Mouse (Mus musculus) central nervous system, embryonic 18 days (tissue): ENCODE results near the gene Pgam2. TPM values are rescaled to one million over a fixed set of nuclear protein-coding genes. Genes with fewer than 3 reads are reported as not detected.

Source experiments
- polyA plus RNA-seq: library from polyadenylated mRNA; depleted of rRNA; stranded (reverse); fragments of >200 nt; gene quantifications from 2 replicates; pipeline ENCODE4 v1.2.3, GENCODE M21; 2012; rRNA removed

Pgam2 gene
- 1.1 and 12.8 TPM in 2 replicates for polyA plus RNA-seq

GRCm38 (mm10) chr11:5803551-5803981, at the start of gene Pgam2:
Pgam2 (minus strand) TSS chr11:5803733.

GRCm38 (mm10) chr11:5837251-5838246, 34.0 kb upstream of the Pgam2 start, which contains the start of gene Polm:
Polm (minus strand) TSS chr11:5838016.

GRCm38 (mm10) chr11:5788056-5789014, 15.2 kb downstream of the Pgam2 start, which contains the start of gene Dbnl:
Dbnl (plus strand) TSS chr11:5788488.

GRCm38 (mm10) chr11:5761820-5762632, 41.5 kb downstream of the Pgam2 start, which contains the start of gene Urgcp:
Urgcp (minus strand) TSS chr11:5762376.

Other genes starting within 250 kb of the Pgam2 start
- 0.04 and 0.05 TPM in 2 replicates for gene Ankrd36, start 234.0 kb downstream of the Pgam2 start, polyA plus RNA-seq
- 130 and 159 TPM in 2 replicates for gene Mrps24, start 88.1 kb downstream of the Pgam2 start, polyA plus RNA-seq
- gene Urgcp, start 41.4 kb downstream of the Pgam2 start, polyA plus RNA-seq, result 22.1 and 22.6 TPM in 2 replicates
- gene Dbnl, start 15.2 kb downstream of the Pgam2 start, polyA plus RNA-seq, result 111 and 114 TPM in 2 replicates
- gene Polm, start 34.3 kb upstream of the Pgam2 start, polyA plus RNA-seq, result 17.6 and 20.7 TPM in 2 replicates
- 9.1 and 14.3 TPM in 2 replicates for gene Aebp1, start 58.2 kb upstream of the Pgam2 start, polyA plus RNA-seq
- 69.3 and 71.7 TPM in 2 replicates for gene Pold2, start 74.6 kb upstream of the Pgam2 start, polyA plus RNA-seq
- 0.27 TPM in 1 of 2 replicates, not detected in the other for gene Myl7, start 95.0 kb upstream of the Pgam2 start, polyA plus RNA-seq
- 6.3 and 6.9 TPM in 2 replicates for gene Gck, start 146.3 kb upstream of the Pgam2 start, polyA plus RNA-seq
- 91.4 and 98.4 TPM in 2 replicates for gene Ykt6, start 152.0 kb upstream of the Pgam2 start, polyA plus RNA-seq